Mouse (Mus musculus) left cerebral cortex, postnatal 14 days (tissue): ENCODE results near the gene Fnbp1. TPM values are rescaled to one million over a fixed set of nuclear protein-coding genes. Genes with fewer than 3 reads are reported as not detected.

Experiments
- DNase-seq, 2 experiments: peaks; one replicate each; pipeline ENCODE4 v3.0.0; 2021 to 2022; ENCODE audit warnings: low spot score in 2 of 2, mixed read lengths in 1 of 2
- intact Hi-C: fragments of 180-260 bp; cut with DNase I; formaldehyde crosslinking; loops from one replicate; pipeline ENCODE4 v1.15.1; 2025
- total RNA-seq, 2 experiments: library from RNA; stranded (reverse); gene quantifications; 2 replicates each; pipeline ENCODE4 v1.2.3; 2021

Gene Fnbp1
- total RNA-seq, 2 experiments from 2014 or later: 73.0 to 74.2 TPM

DNA sequence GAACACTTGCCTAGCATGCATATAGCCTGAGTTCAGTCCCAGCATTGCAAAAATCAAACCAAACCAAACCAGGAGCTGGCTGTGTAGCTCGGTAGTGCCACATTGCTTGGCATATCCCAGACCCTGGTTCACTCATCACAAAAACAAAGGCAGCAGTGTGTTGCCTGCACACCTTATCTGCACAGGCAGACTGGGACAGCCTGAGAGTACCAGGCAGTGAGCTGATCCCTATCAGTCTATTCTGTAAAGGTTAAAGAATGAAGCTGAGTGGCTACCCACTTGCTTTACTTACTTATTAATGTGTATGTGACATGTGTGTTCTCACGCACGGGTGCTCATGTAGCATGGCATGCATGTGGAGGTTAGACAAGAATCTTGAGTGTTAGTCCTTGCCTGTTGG, 15.0 kb upstream of the Fnbp1 start:
- intact Hi-C loops: no loop called here
- no peak for DNase-seq

DNA sequence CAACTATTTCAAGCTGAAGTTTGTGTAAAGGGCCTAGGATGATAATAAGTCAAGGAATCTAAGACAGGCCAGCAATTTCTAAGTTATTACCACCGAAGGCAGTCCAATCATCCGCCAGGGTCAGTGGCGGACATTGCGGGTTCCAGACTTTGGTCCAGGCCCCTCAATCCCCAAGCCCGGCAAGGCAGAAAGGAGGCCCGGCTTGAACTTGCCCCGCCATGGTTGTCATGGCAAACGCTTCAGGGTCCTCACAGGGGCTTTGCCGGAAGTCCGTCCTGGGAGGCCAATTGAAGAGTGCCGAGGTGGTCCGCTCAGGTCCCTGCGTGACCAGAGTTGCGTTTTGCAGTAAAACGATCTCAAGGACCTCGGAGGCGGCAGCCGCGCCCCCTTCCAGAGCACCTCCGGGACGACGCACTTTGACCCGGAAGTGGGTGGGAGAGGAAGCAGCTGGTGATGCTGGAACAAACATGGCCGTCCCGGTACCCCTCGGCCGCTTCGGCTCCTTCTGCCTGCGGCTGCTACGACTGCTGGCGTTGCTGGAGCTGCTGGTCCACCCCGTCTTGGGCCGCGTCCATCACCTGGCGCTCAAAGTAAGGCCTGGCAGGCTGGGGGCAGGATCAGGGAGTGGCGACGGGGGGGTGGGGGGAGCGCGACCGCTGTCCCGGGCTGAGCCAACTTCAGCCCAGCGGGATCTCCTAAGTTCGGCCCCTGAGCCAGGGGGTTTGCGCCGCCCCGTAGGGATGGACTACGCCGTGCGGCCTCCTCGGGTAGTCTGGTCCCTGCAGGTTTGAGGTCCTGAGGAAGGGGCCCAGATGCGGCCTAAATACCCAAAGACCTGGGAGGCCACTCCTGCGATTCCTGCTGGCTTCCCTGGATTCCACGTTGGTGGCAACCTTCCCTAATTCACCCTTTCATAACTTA, 10.3 kb upstream of the Fnbp1 start, which contains the start of gene Gpr107:
Gene Gpr107, plus strand, starts transcription at position 425 of the 921 bp plus-strand sequence.
- intact Hi-C loops: no loop called here
- peak; percentile 70 to 82 for DNase-seq

DNA sequence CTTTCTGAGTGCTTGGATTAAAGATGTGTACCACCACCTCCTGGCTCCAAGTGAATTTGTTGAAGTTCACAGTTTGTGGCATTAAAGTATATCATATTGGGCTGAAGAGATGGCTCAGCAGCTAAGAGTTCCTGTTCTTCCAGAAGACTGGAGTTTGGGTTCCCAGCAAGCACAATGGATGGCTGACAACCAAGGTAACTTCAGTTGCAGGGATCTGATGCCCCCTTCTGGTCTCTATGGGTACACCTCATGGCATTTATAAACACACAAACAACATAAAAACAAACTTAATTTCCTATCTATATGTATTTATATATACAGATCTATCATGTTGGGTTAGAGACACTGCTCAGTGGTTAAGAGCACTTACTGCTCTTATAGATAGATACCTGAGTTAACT, 9.0 kb upstream of the Fnbp1 start:
- no peak for DNase-seq
- intact Hi-C loops: no loop called here

DNA sequence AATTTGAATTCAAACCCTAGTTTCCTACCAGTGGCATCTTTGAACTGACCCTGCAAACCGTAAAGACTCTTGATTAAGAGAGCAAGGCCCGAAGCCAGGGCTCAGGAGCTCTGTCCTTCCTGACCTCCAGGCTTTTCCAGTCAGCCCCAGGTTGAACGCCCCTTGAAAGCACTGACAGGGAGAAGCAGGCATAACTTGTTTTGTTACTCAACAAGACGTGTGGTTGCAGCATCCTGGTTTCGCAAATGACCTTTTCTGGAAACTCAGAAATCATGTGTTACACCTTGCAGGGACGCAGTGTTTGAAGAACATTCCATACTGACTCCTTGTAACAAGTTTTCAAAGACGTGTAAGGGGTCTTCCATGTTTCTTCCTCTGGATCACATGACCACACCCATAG, 5.2 kb upstream of the Fnbp1 start:
- intact Hi-C loops: no loop called here
- DNase-seq: no peak

DNA sequence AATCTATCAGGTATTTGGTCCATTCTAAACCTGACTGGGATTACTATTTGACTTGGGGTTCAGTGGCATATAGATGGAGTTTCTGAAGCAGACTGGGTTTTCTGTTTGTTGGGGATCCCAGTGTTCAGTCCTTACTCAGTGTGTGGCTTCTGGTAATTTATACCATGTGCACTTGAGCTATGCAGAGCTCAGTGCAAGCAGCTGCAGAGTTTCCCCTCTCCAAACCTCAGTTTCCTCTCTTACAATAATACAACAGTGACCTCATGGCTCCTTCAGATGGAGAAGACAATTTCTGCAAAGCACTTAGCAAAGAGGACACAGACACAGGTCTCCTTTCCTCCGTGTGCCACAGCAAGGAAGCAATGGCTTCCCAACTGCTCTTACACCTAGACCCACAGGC, 3.1 kb upstream of the Fnbp1 start:
- DNase-seq: no peak
- intact Hi-C loops: loop anchor here (5.0 kb wide), 1 partner anchor 123 kb away; no protein-coding TSS in a partner anchor

DNA sequence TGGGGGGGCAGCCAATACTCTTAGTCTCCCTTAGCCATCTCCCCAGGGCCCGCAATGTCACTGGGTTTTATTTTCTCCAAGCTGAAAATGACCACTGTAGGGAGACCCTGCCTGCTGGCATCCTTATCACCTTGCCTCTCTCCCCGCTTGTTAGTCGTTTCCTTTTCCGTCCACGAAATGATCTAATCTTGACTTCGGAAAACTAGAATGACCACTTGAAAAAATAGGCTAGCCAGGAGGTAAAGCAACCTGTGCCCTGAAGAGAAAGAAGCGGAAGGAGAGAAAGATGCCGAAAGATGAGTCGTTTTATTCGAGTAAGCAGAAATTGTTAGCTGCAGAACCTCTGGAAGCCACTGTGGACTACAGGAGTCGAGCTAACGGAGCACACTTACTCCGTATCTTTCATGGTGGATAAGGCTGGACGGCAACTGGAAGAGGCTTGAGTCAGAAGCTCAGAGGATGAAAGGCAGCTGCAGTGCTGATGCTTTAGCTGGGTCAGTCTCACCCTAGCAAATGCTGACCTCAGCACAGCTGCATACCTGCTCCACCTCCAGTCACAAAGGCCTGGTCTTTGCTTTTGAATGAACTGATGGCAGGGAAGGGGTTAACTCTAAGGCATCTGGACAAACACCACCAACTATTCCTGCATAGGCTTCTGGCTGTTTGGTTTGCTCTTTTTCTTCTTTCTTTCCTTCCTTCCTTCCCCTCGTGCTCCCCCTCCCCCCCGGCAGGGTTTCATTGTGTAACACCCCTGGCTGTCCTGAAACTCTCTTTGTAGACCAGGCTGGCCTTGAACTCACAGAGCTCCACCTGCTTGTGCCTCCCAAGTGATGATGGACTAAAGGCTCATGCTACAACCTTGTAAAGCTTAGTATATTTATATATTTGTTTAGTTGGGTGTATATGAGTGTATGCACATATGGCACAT, 2.2 kb upstream of the Fnbp1 start:
- intact Hi-C loops: loop anchor here (5.0 kb wide), 1 partner anchor 122 kb away; no protein-coding TSS in a partner anchor
- DNase-seq: no peak

DNA sequence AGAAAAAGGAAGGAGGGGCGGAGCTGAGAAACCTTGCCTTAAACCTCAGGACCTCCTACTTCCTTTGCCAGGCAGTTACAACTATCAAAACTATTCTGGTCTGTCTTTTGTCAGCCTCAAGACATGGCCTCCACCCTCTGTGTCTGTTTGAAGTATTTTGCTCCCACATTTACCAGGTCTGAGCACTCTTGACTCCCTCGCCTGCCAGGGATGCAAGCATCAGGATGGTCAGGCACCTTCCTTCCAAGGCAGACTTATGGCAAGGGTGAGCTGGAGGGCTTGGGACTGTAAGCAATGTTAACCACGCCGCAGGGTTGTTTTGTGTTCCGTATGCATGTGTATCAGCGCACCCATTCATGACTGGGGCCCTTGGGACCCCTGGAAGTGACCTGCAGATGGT, 1.5 kb upstream of the Fnbp1 start:
- intact Hi-C loops: loop anchor here (5.0 kb wide), 1 partner anchor 121 kb away; no protein-coding TSS in a partner anchor
- no peak for DNase-seq

DNA sequence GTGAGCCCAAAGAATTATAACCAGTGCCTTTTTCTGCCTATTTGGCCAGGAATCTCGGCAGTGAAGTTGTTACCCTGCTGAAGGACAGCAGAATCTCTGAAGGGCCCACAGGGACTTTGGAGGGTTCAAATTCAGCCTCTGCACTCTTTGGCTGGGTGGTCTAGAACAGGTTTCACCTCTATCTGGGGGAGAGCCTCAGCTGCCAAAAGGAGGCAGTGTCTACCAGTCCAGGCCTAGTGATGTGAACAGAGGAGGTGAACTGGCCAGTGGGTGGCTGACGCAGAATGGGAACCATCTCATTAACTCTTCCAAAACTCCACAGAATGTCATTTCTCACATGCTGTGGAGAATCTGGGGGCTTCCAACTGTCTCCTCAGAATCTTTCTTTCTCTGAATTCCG, 697 bp upstream of the Fnbp1 start:
- DNase-seq: no peak
- intact Hi-C loops: loop anchor here (5.0 kb wide), 1 partner anchor 120 kb away; no protein-coding TSS in a partner anchor

DNA sequence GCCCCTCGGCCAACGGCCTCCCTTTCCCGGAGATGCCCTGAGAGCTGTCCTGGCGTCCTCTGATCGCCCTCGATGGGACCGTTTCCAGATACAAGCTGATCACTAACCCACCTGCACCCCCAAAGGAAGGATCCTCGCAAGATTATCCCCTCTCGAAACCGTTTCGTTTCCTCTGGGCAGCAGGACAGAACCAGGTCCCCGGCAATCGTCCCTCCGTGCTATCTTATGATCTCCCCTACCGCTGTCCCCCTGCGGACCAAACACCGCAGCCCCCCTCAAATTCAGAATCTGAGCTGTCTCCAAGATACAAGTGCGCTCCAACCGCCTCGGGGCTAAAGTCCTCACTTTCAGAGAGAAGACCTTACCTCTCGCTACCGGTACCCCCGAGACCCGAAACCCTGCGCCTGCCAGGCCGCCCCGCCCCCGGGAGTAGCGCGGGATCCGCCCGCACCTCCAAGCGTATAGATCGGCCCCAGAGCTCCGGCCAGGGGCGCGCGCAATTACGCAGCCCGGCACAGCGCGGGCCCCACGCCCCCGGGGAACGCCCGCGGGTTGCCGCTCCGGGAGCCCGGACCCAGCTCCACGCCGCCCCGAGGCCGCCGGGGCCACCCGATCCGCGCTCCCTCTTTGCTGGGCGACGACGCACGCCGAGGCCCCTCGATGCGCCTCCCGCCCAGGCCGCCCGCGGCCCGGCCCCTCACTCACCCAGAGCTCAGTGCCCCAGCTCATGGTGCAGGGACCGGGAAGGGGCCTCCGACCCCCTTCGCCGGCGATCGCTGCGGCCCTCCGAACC, 538 bp downstream of the Fnbp1 start:
- DNase-seq: no peak
- intact Hi-C loops: loop anchor here (5.0 kb wide), 1 partner anchor 119 kb away; no protein-coding TSS in a partner anchor

DNA sequence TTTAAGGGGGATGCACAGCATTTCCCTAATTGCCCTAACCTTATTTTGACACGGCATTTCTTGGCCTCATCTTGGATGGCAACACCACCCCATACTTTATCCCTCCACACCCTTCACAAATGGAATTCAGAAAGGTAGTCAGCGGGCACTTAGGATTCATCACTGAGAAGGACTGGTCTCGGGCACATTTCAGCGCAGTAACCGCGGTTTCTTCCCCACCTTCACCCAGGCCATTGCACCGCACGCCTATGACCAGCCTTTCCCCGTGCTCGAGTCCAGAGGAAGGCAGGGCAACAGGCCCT, 1.1 kb downstream of the Fnbp1 start:
- DNase-seq: no peak

DNA sequence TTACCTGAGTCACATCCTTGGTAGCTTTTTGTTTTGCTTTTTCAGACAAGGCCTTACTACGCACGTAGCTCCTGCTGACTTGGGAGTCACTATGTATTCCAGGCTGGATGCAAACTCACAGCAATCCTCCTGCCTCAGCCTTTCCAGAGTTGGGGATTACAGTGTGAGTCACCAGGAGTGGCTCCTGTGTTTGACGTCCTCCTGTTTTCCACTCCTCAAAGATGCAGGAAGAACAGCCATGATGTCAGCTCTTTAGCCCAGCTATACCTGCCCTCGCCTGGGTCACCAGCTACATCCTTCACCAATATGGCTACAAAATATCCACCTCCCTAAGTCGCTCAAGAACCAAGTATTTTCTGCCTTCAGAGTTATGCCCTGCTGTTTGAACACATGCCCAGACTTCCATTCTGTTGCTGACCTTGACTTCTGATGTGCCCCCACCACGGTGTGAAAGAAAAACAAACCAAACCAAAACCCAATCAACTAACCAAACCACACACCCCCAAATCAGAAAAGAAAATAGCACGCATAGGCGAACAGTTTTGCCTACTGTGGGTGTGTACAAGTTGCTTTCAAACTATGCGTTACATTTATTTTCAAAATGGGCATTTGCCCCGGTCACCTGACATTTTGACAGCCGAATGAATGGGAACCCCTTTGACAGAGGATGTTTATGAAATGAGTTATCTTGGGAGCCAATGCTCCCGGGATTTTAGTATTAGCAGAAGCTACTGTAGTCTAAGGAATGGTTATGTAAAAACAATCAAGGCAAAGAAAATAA, 1.6 kb downstream of the Fnbp1 start:
- intact Hi-C loops: loop anchor here (5.0 kb wide), 1 partner anchor 118 kb away; no protein-coding TSS in a partner anchor
- no peak for DNase-seq

More for the DNA sequence above, 1.1 kb downstream of the Fnbp1 start:
- intact Hi-C loops: loop anchor here (5.0 kb wide), 1 partner anchor 118 kb away; no protein-coding TSS in a partner anchor

DNA sequence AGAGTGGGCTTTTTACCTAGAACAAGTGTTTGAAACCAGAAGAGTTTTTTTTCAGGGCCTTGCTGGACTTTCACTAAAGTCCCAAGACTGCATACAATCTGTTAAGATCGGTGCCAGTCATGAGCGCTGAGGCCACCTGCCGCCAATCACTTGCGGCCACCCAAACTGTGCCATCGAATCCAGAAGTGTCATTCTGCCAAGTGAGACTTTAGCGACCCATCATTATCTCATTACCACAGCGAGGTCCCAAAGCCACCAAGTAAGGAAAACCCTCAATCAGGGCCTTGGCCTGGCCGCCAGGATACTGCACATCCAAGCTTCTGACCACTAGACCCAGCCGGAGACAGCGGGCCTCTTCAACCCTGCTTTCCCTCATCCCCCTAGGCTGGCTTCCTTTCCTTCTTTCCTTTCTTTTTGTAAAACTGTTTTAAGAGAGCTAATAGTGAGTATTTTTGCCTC, 2.6 kb downstream of the Fnbp1 start:
- DNase-seq: no peak
- intact Hi-C loops: no loop called here

DNA sequence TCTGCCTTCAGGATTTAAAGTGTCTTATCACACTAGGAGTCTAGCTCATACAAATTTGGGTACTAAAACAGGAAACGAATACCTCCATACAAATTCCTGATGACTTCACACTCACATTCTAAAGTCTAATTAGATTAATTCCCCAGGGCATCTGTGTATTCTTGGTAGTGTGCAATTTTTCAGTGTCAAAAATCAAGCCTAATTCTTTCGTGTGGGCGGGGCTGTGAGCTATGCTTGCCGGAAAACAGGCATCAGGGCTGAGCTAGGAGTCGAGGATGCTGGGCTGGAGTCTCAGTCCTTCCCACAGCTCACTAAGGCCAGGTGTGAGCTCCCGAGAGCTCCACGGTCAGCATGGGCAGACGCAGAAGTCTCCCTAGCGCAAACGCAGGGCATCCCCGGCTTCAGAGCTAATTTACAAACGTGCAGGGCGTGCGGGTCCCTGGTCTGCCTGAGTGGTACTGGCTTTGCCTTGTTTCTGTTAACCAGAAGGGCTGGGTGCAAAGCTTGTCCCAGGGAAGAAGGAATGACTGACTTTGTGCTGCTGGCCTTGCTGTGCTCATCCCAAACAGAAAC, 4.7 kb downstream of the Fnbp1 start:
- no peak for DNase-seq
- intact Hi-C loops: no loop called here

DNA sequence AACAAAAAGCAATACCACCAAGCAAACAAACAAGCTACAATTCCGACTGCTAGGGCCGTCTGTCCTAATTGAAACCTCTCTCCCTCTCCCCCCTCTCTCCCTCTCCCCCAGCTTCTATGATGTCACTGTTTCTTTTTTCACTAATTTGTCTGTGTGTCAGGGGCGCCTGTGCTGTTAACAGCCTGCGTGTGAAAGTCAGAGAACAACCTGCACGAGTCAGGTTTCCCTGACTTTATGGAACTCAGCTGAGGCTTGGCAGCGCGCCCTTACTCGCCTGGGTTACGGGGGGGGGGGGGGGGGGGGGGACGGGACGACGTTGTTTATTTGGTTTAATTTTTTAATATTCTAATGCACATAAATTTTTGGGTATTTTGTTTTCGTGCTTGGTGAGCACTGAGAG, 5.5 kb downstream of the Fnbp1 start:
- no peak for DNase-seq
- intact Hi-C loops: no loop called here

DNA sequence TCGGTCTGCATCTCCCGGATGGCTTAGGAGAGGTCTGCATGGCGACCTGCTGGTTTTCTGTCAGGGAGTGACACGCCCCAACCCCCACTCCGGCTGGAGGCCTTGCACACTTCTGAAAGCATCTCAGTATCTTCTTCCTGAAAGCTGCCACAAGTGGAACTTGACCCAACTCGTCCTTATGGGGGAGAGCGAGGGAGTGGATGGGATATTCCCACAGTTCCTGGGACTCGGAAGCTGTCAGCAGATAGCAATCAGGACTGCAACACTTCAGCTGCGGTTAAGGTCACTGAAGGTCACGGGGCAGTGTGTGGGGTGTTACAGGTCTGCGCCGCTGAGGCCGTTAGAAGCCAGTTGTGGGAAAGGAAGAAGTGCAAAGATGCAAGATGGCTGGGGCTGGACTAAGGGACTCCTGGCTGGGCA, 6.3 kb downstream of the Fnbp1 start:
- intact Hi-C loops: no loop called here
- DNase-seq: no peak

DNA sequence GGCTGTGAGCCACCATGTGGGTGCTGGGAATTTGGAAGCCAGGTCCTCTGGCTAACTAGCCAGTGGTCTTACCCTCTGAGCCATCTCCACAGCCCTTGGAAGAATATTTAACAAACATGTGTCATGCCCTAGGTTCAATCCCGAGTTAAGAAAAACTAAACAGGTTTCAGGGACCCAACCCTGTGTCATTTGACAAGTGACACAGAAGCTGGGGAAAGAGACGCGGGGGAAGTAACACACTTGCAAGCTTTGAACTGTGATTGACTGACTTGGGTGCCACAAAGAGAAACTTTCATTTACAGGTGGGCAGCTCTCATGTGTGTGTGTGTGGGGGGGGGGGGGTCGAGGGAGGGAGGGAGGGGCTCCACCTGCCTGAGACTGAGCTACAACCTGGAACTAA, 7.8 kb downstream of the Fnbp1 start:
- intact Hi-C loops: no loop called here
- no peak for DNase-seq

DNA sequence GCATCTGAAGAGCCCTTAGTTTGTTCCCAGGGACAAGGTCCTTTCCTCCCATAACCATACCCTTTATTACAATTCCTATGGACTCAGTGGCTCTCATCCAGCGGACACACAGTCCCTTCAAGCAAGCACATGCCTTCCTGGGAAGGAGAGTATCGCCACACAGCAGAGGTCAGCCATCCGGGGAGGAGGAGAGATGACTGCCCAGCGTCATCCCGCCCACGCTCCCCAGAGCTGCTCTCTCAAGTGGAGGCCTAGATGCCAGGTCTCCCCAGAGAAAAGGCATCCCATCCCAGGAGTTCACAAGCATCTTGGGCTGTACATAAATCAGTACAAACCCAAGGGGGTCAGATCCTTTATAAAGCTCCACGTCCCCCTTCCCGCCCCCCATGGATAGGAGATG, 9.1 kb downstream of the Fnbp1 start:
- intact Hi-C loops: no loop called here
- no peak for DNase-seq

DNA sequence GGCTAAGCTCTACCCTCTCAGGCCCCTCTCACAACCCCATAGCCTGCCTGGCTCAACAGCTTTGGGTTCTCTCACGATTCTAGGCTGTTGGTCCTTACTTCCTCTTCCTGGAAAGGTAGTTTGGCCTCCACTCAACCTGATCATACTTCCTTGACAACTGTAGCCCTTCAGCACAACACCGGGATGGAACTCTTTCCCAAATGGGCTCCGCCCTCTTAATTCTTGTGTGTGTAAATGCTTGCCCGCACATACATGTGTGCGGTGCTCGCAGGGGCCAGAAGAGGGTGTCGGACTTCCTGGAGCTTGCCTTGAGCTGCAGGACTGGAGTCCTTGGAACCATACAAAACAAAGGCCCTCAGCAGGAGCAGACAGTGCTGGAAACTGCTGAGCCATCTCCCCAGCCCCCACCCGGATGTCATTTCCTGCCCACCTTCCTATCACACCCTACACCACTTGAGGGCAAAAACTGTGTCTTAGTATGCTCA, 11.0 kb downstream of the Fnbp1 start:
- no peak for DNase-seq
- intact Hi-C loops: no loop called here
